Mouse (Mus musculus): Measurements from ENCODE around the gene Grm2. TPM values are rescaled to one million over a fixed set of nuclear protein-coding genes. Genes with fewer than 3 reads are reported as not detected.
"Not testable (repeated sequence)": the region's sequence is repeated elsewhere in the genome, so short reads cannot be mapped to it uniquely, and the experiment has no call there.

Gene Grm2
- polyA plus RNA-seq, 1 experiment from 2014 or later, result 15.5 TPM

DNA sequence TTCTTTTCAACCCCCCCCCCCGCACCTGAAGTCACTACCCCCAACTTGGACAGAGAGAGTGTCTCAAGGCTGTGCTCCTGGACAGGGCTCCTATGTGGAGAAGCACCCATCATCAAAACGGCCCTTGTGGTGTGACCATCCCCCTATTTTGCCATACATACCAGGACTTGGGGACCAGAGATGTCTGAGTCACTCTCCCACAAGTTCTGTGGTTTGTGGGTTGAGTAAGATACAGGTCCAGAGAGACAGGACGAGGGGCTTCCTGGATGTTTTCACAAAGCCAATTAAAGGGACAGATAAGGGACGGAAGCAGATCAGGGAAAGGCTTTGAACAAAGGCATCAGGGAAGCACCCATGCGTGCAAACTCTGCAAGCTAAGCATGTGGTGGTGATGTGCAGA lies 14.5 kb downstream of the Grm2 start:
- Histone ChIP-seq H3K9ac (ENCODE audit: low read length) (no peak overlapping the region), H3K27me3 (ENCODE audit: control insufficient read depth, insufficient read depth, low read length) (no peaks in the 10 kb centered on the region), H3K36me3 (ENCODE audit: control insufficient read depth, insufficient read depth, low read length) (no peaks in the 10 kb centered on the region), H3K9me3 (ENCODE audit: control insufficient read depth, low read length) (no peaks in the 10 kb centered on the region), H3K4me2 (no peak overlapping the region), H3K4me3 (ENCODE audit: low read depth, low read length) (no peak overlapping the region), H3K4me1 (ENCODE audit: control insufficient read depth, insufficient read depth, low read length) (no peaks in the 10 kb centered on the region), H3K27ac (ENCODE audit: low read depth, low read length) (no peak overlapping the region)
- DNase-seq (ENCODE audit: low spot score, missing footprints) (no peak), ATAC-seq (ENCODE audit: low FRiP score) (no peak)
- 38% methylated on average over 5 of the region's 5 CpGs for WGBS

- Histone ChIP-seq H3K4me3 (ENCODE audit: low read depth, low read length) (no peak overlapping the region), H3K27me3 (ENCODE audit: control insufficient read depth, insufficient read depth, low read length) (no peaks in the 10 kb centered on the region), H3K36me3 (ENCODE audit: control insufficient read depth, insufficient read depth, low read length) (no peaks in the 10 kb centered on the region), H3K27ac (ENCODE audit: low read depth, low read length) (no peak overlapping the region), H3K4me2 (no peak overlapping the region), H3K9me3 (ENCODE audit: control insufficient read depth, low read length) (no peaks in the 10 kb centered on the region), H3K4me1 (ENCODE audit: control insufficient read depth, insufficient read depth, low read length) (no peaks in the 10 kb centered on the region), H3K9ac (ENCODE audit: low read length) (no peak overlapping the region)
- peak; percentile 47 for DNase-seq (ENCODE audit: low spot score, missing footprints)
- no peak for ATAC-seq (ENCODE audit: low FRiP score)
- 91% methylated on average over 8 of the region's 8 CpGs for WGBS
Observed at GRCm38 (mm10) chr9:106638154-106638553, 17.7 kb downstream of the Grm2 start.

DNA sequence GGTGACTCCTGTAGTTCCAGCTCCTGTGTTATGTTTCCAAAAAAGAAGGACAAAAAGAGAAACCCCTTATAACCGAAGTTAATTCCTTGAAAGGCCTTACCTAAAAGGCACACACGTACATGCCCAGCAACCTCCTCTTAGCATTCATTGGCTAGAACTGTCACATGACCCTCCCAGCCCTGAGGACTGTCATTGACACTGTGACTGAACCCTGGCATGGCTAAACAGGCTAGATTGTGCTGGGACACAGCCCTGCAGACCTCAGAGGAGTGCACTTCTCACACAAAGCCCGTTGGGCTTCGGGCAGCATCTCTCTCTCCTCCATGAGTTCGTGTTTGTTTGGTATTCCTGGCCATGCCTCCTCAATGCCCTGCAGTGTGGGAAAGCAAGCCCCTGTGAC lies 23.7 kb downstream of the Grm2 start:
- Histone ChIP-seq H3K9me3 (ENCODE audit: control insufficient read depth, low read length) (no peaks in the 10 kb centered on the region), H3K27me3 (ENCODE audit: control insufficient read depth, insufficient read depth, low read length) (no peaks in the 10 kb centered on the region), H3K4me2 (no peak overlapping the region), H3K4me3 (ENCODE audit: low read depth, low read length) (no peak overlapping the region), H3K4me1 (ENCODE audit: control insufficient read depth, insufficient read depth, low read length) (no peaks in the 10 kb centered on the region), H3K36me3 (ENCODE audit: control insufficient read depth, insufficient read depth, low read length) (no peaks in the 10 kb centered on the region), H3K9ac (ENCODE audit: low read length) (no peak overlapping the region), H3K27ac (ENCODE audit: low read depth, low read length) (no peak overlapping the region)
- WGBS, result 71% methylated on average over 5 of the region's 5 CpGs
- ATAC-seq (ENCODE audit: low FRiP score), result no peak
- DNase-seq (ENCODE audit: low spot score, missing footprints), result peak; percentile 79

- H3K36me3 ChIP-seq (ENCODE audit: control insufficient read depth, insufficient read depth, low read length); H3K4me3 ChIP-seq (ENCODE audit: low read depth, low read length); H3K4me1 ChIP-seq (ENCODE audit: control insufficient read depth, insufficient read depth, low read length); H3K27ac ChIP-seq (ENCODE audit: low read depth, low read length); H3K27me3 ChIP-seq (ENCODE audit: control insufficient read depth, insufficient read depth, low read length); H3K9me3 ChIP-seq (ENCODE audit: control insufficient read depth, low read length); ATAC-seq (ENCODE audit: low FRiP score); H3K4me2 ChIP-seq; H3K9ac ChIP-seq (ENCODE audit: low read length); DNase-seq (ENCODE audit: low spot score, missing footprints): not testable (repeated sequence)
- WGBS, result 27% methylated on average over 8 of the region's 8 CpGs
Observed at GRCm38 (mm10) chr9:106627796-106628195, 28.1 kb downstream of the Grm2 start.

GRCm38 (mm10) chr9:106626282-106626681 lies 29.6 kb downstream of the Grm2 start, which contains the start of gene Iqcf6:
Gene Iqcf6, plus strand, starts transcription at chr9:106626582.
- DNase-seq (ENCODE audit: low spot score, missing footprints) (no peak), ATAC-seq (ENCODE audit: low FRiP score) (no peak)
- H3K27ac ChIP-seq (ENCODE audit: low read depth, low read length), result no peak within 1 kb of the TSS
- 79% methylated on average over 2 of the region's 2 CpGs for WGBS
- no peaks in the 10 kb centered on the region for H3K27me3 ChIP-seq (ENCODE audit: control insufficient read depth, insufficient read depth, low read length)
- no peak within 1 kb of the TSS for H3K4me3 ChIP-seq (ENCODE audit: low read depth, low read length)
- no peak within 1 kb of the TSS for H3K4me2 ChIP-seq
- H3K36me3 ChIP-seq (ENCODE audit: control insufficient read depth, insufficient read depth, low read length), result no peaks in the 10 kb centered on the region
- no peaks in the 10 kb centered on the region for H3K9me3 ChIP-seq (ENCODE audit: control insufficient read depth, low read length)
- no peak within 1 kb of the TSS for H3K9ac ChIP-seq (ENCODE audit: low read length)
- no peaks in the 10 kb centered on the region for H3K4me1 ChIP-seq (ENCODE audit: control insufficient read depth, insufficient read depth, low read length)

DNA sequence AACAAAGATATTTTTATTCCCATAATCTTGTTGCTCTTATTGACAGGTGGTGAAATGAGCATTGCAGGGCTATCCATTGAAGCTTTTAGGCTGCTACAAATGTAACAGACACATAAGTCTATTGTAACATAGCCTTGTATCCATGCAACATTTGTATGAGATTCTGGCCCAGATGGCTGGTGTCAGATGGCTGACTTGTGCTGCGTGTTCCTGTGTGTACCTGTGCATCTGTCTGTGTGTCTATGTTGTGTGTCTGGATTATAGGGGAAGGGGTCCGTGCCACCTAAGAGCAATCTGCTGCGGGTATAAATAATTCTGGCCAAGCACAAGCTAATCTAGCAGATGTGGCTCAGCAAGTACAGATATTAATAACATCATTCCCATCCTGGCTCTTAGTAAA lies 38.4 kb downstream of the Grm2 start:
- Histone ChIP-seq H3K4me3 (ENCODE audit: low read depth, low read length) (no peak overlapping the region), H3K4me1 (ENCODE audit: control insufficient read depth, insufficient read depth, low read length) (no peaks in the 10 kb centered on the region)

DNA sequence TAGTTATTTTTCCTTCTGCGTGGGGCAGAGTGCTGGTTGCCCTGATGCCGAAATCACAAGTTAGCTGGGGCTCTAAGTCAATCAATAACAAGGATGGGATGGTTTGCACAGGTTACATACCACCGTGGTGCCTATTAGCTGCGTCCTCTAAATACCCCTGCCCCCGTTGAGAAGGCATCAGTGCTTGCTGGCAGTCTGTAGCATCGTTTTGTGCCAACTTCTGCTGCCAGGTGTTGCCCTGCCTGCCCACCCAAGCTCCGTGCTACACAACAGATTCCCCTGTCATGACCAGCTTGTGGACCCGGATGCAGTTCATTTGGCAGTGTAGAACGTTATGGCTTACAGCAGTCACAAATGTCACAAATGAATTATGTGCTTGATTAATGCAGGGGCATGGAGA lies 39.6 kb downstream of the Grm2 start:
- 89% methylated on average over 9 of the region's 9 CpGs for WGBS
- H3K36me3 ChIP-seq (ENCODE audit: control insufficient read depth, insufficient read depth, low read length), result no peaks in the 10 kb centered on the region
- no peaks in the 10 kb centered on the region for H3K4me1 ChIP-seq (ENCODE audit: control insufficient read depth, insufficient read depth, low read length)
- no peak overlapping the region for H3K4me2 ChIP-seq
- no peak overlapping the region for H3K4me3 ChIP-seq (ENCODE audit: low read depth, low read length)
- DNase-seq (ENCODE audit: low spot score, missing footprints) (peak; percentile 21), ATAC-seq (ENCODE audit: low FRiP score) (no peak)
- no peaks in the 10 kb centered on the region for H3K27me3 ChIP-seq (ENCODE audit: control insufficient read depth, insufficient read depth, low read length)
- H3K27ac ChIP-seq (ENCODE audit: low read depth, low read length), result no peak overlapping the region
- H3K9ac ChIP-seq (ENCODE audit: low read length), result no peak overlapping the region
- H3K9me3 ChIP-seq (ENCODE audit: control insufficient read depth, low read length), result peaks cover 3% of the 10 kb centered on the region; the same call in 1 of the 2 replicates

More for the DNA sequence above, 38.4 kb downstream of the Grm2 start:
- WGBS, result 88% methylated on average over 3 of the region's 3 CpGs
- Histone ChIP-seq H3K9ac (ENCODE audit: low read length) (no peak overlapping the region), H3K27me3 (ENCODE audit: control insufficient read depth, insufficient read depth, low read length) (no peaks in the 10 kb centered on the region), H3K36me3 (ENCODE audit: control insufficient read depth, insufficient read depth, low read length) (no peaks in the 10 kb centered on the region), H3K27ac (ENCODE audit: low read depth, low read length) (no peak overlapping the region), H3K9me3 (ENCODE audit: control insufficient read depth, low read length) (peaks cover 3% of the 10 kb centered on the region; the same call in 1 of the 2 replicates), H3K4me2 (no peak overlapping the region)
- ATAC-seq (ENCODE audit: low FRiP score) (no peak), DNase-seq (ENCODE audit: low spot score, missing footprints) (no peak)

DNA sequence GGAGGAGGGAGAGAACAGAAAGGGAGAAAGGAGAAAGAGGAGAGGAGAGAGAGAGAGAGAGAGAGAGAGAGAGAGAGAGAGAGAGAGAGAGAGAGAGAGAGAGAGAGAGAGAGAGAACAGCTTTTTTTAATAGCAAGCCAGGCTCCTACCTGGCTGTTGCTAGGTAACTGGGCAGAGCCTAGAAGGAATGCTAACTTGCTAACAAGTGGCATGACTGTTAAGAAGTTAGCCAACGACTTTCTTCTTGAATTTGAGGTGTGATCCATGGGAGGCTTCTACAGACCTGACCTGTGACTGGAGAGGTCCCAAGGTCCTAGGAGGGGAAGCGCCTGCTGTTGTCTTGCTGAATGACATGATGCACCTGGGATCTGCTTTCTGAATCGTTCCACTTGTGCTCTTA lies 41.3 kb downstream of the Grm2 start:
- Histone ChIP-seq H3K36me3 (ENCODE audit: control insufficient read depth, insufficient read depth, low read length) (no peaks in the 10 kb centered on the region), H3K9ac (ENCODE audit: low read length) (no peak overlapping the region), H3K4me3 (ENCODE audit: low read depth, low read length) (no peak overlapping the region), H3K4me2 (no peak overlapping the region), H3K9me3 (ENCODE audit: control insufficient read depth, low read length) (peaks cover 3% of the 10 kb centered on the region; the same call in 1 of the 2 replicates), H3K27ac (ENCODE audit: low read depth, low read length) (no peak overlapping the region), H3K4me1 (ENCODE audit: control insufficient read depth, insufficient read depth, low read length) (no peaks in the 10 kb centered on the region), H3K27me3 (ENCODE audit: control insufficient read depth, insufficient read depth, low read length) (no peaks in the 10 kb centered on the region)
- WGBS, result 46% methylated on average over 3 of the region's 3 CpGs
- ATAC-seq (ENCODE audit: low FRiP score) (no peak), DNase-seq (ENCODE audit: low spot score, missing footprints) (no peak)

- no peak overlapping the region for H3K4me2 ChIP-seq
- ATAC-seq (ENCODE audit: low FRiP score) (no peak), DNase-seq (ENCODE audit: low spot score, missing footprints) (peak; percentile 81)
- H3K9me3 ChIP-seq (ENCODE audit: control insufficient read depth, low read length), result no peaks in the 10 kb centered on the region
- H3K27me3 ChIP-seq (ENCODE audit: control insufficient read depth, insufficient read depth, low read length), result no peaks in the 10 kb centered on the region
- H3K4me1 ChIP-seq (ENCODE audit: control insufficient read depth, insufficient read depth, low read length), result no peaks in the 10 kb centered on the region
- no peak overlapping the region for H3K9ac ChIP-seq (ENCODE audit: low read length)
- WGBS, result 74% methylated on average over 2 of the region's 2 CpGs
- no peak overlapping the region for H3K4me3 ChIP-seq (ENCODE audit: low read depth, low read length)
- H3K27ac ChIP-seq (ENCODE audit: low read depth, low read length), result no peak overlapping the region
- H3K36me3 ChIP-seq (ENCODE audit: control insufficient read depth, insufficient read depth, low read length), result no peaks in the 10 kb centered on the region
Observed at GRCm38 (mm10) chr9:106613951-106614350, 41.9 kb downstream of the Grm2 start.

DNA sequence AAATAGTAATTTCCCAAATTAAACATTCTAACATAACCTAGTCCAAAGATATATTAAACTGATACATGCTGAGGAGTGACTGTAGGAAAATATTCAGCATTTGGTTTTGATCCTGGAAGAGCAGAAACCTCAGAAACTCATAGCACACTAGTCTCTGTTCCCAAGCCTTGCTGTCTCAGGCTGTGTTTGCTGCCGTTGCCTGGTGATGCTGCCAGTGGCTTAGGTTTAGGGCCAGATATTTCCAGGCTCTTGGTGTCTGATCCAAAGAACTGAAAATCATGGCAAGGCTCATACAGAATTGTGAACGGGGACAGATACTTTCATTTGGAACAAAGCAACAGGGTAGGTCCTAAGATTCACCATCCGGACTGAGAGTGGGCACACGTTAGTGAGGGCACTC lies 45.2 kb downstream of the Grm2 start:
- H3K36me3 ChIP-seq (ENCODE audit: control insufficient read depth, insufficient read depth, low read length), result no peaks in the 10 kb centered on the region
- no peak for DNase-seq (ENCODE audit: low spot score, missing footprints)
- WGBS, result 82% methylated on average over 4 of the region's 4 CpGs
- no peak for ATAC-seq (ENCODE audit: low FRiP score)
- H3K9me3 ChIP-seq (ENCODE audit: control insufficient read depth, low read length), result no peaks in the 10 kb centered on the region
- H3K4me1 ChIP-seq (ENCODE audit: control insufficient read depth, insufficient read depth, low read length), result no peaks in the 10 kb centered on the region
- H3K4me2 ChIP-seq, result no peak overlapping the region
- H3K4me3 ChIP-seq (ENCODE audit: low read depth, low read length), result no peak overlapping the region
- H3K9ac ChIP-seq (ENCODE audit: low read length), result no peak overlapping the region
- no peaks in the 10 kb centered on the region for H3K27me3 ChIP-seq (ENCODE audit: control insufficient read depth, insufficient read depth, low read length)
- no peak overlapping the region for H3K27ac ChIP-seq (ENCODE audit: low read depth, low read length)
